Mouse (Mus musculus) hindbrain, embryonic 14.5 days (tissue): ENCODE results near the gene Dnaaf1. TPM values are rescaled to one million over a fixed set of nuclear protein-coding genes. Genes with fewer than 3 reads are reported as not detected.

Experiments
- ATAC-seq: fragments of 200-750 bp; cut with Nextera tagmentation; 2 replicates; pipeline ENCODE4 v1.8.0; 2017; ENCODE audit warnings: moderate number of reproducible peaks, mild to moderate bottlenecking, moderate TSS enrichment, moderate library complexity; ENCODE audit not compliant: low FRiP score
- DNase-seq: peaks from one replicate; pipeline ENCODE4 v3.0.0-alpha.2; 2015; ENCODE audit warnings: low spot score
- H3K27ac ChIP-seq: fragments of 300-500 bp; sonication (generic); 2 replicates; pipeline ENCODE4 v1.5.1; 2014; ENCODE audit warnings: mild to moderate bottlenecking, moderate library complexity
- H3K27me3 ChIP-seq: fragments of 300-500 bp; sonication (generic); 2 replicates; pipeline ENCODE4 v1.6.1; 2014; ENCODE audit warnings: mild to moderate bottlenecking, low read length, mixed read lengths; ENCODE audit not compliant: control insufficient read depth, insufficient read depth
- H3K36me3 ChIP-seq: fragments of 300-500 bp; sonication (generic); replicated peaks from 2 replicates; pipeline ENCODE4 v1.6.1; 2014; ENCODE audit not compliant: control insufficient read depth, insufficient read depth
- H3K4me1 ChIP-seq: fragments of 300-500 bp; sonication (generic); replicated peaks from 2 replicates; pipeline ENCODE4 v1.6.1; 2014; ENCODE audit warnings: antibody characterized with exemption, low read length, mixed read lengths; ENCODE audit not compliant: control insufficient read depth, insufficient read depth
- H3K4me2 ChIP-seq: fragments of 300-500 bp; sonication (generic); replicated peaks from 2 replicates; pipeline ENCODE4 v1.6.1; 2014; ENCODE audit warnings: mild to moderate bottlenecking, moderate library complexity
- H3K4me3 ChIP-seq: fragments of 300-500 bp; sonication (generic); replicated peaks from 2 replicates; pipeline ENCODE4 v1.5.1; 2014; ENCODE audit warnings: mild to moderate bottlenecking, low read length
- H3K9ac ChIP-seq: fragments of 300-500 bp; sonication (generic); 2 replicates; pipeline ENCODE4 v1.6.1; 2014
- H3K9me3 ChIP-seq: fragments of 300-500 bp; sonication (generic); 2 replicates; pipeline ENCODE4 v1.6.1; 2016; ENCODE audit warnings: low read length; ENCODE audit not compliant: control insufficient read depth
- WGBS: fragments of 180-500 bp; shearing (Covaris S2); extraction: QIAGEN DNeasy Blood & Tissue Kit; methylation state at CpG from one replicate; pipeline ENCODE4 v1.1.7; 2014; 5-methylcytosine and 5-hydroxymethylcytosine counted together
- polyA plus RNA-seq: library from polyadenylated mRNA; unstranded; fragments of >200 nt; fragmentation: Nextera tagmentation; extraction: Ambion mirVana; gene quantifications from 2 replicates; pipeline ENCODE4 v1.2.1, GENCODE M21; 2014

The Dnaaf1 gene
- polyA plus RNA-seq, 1 experiment from 2014 or later: 0.51 TPM

- no peak overlapping the region for H3K4me3 ChIP-seq
- no peak overlapping the region for H3K27ac ChIP-seq
- H3K36me3 ChIP-seq: no peaks in the 10 kb centered on the region
- no peaks in the 10 kb centered on the region for H3K4me1 ChIP-seq
- WGBS: 71% methylated on average over 7 of the region's 7 CpGs
- H3K27me3 ChIP-seq: no peaks in the 10 kb centered on the region
- H3K4me2 ChIP-seq: no peak overlapping the region
- no peak for DNase-seq
- H3K9ac ChIP-seq: no peak overlapping the region
- ATAC-seq: no peak
- no peaks in the 10 kb centered on the region for H3K9me3 ChIP-seq
Measured at GRCm38 (mm10) chr8:119616358-119616757, 41.3 kb downstream of the Dnaaf1 start.

DNA sequence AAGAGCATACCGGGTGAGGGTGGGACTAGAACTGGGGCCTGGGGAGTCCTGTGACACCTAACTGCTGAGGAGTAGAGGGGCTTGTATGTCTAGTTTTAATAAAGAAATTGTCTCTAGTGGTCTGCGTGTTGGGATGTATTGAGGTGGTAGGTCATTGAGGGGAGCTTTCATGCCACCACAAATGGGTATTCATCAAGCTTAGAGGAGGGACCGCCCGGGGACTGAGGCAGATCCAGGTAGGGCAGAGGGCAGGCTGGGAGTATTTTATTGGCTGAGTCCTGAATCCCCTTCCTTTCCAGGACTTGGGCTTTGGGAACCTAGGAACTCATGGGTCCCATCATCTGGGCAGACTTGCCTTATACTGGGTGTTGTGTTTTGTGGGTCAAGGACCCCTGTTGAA is 41.8 kb downstream of the Dnaaf1 start:
- H3K9ac ChIP-seq: no peak overlapping the region
- H3K4me2 ChIP-seq: no peak overlapping the region
- 88% methylated on average over 4 of the region's 4 CpGs for WGBS
- H3K27ac ChIP-seq: no peak overlapping the region
- DNase-seq (no peak), ATAC-seq (no peak)
- no peaks in the 10 kb centered on the region for H3K27me3 ChIP-seq
- H3K36me3 ChIP-seq: no peaks in the 10 kb centered on the region
- H3K4me3 ChIP-seq: no peak overlapping the region
- H3K9me3 ChIP-seq: no peaks in the 10 kb centered on the region
- no peaks in the 10 kb centered on the region for H3K4me1 ChIP-seq

DNA sequence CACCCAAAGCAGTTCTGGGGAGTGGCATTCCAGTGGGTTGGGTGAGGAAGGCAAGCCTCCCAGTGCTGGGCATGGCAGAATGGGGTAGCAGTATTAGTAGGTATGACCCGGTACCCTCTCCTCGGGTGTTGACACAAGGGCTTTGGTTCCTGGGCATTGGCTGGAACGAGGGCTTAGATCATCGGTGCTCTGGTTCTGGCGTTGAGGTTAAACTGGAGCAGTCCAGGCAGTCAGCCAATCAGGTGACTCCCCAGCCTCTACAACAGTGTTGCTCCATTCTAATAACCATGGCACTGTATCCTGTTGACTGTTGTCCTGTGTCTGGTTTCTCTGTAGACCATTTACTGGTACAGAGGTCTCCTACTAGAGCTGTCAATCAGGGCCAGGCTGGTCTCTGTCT is 42.6 kb downstream of the Dnaaf1 start:
- no peaks in the 10 kb centered on the region for H3K27me3 ChIP-seq
- no peaks in the 10 kb centered on the region for H3K4me1 ChIP-seq
- no peaks in the 10 kb centered on the region for H3K36me3 ChIP-seq
- no peak overlapping the region for H3K4me2 ChIP-seq
- 95% methylated on average over 5 of the region's 5 CpGs for WGBS
- H3K9me3 ChIP-seq: no peaks in the 10 kb centered on the region
- DNase-seq: no peak
- H3K27ac ChIP-seq: no peak overlapping the region
- H3K4me3 ChIP-seq: no peak overlapping the region
- ATAC-seq: no peak
- H3K9ac ChIP-seq: no peak overlapping the region

DNA sequence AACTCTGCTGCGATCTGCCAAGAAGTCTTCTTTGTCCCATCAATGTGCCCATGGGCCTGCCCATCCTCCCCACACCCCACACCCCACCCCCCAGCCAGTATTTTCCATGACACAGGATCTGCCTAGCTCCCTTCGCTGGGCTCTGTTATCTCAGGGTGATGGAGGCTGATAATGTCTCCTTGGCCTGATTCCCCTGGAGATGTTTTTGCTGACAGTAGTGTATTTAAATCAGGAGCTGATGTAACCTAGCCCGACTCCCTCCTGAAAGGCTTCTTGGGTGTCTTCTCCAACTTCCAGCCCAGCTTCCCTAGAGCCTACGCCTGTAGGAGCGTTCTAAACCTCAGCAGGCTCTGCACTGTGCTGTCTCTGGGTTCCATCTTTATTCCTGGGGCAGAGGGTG is 43.9 kb downstream of the Dnaaf1 start:
- Histone ChIP-seq H3K27ac (no peak overlapping the region), H3K4me2 (no peak overlapping the region), H3K27me3 (no peaks in the 10 kb centered on the region), H3K9me3 (no peaks in the 10 kb centered on the region), H3K4me1 (no peaks in the 10 kb centered on the region), H3K9ac (no peak overlapping the region), H3K4me3 (no peak overlapping the region), H3K36me3 (no peaks in the 10 kb centered on the region)
- ATAC-seq (no peak), DNase-seq (no peak)
- 73% methylated on average over 5 of the region's 5 CpGs for WGBS

DNA sequence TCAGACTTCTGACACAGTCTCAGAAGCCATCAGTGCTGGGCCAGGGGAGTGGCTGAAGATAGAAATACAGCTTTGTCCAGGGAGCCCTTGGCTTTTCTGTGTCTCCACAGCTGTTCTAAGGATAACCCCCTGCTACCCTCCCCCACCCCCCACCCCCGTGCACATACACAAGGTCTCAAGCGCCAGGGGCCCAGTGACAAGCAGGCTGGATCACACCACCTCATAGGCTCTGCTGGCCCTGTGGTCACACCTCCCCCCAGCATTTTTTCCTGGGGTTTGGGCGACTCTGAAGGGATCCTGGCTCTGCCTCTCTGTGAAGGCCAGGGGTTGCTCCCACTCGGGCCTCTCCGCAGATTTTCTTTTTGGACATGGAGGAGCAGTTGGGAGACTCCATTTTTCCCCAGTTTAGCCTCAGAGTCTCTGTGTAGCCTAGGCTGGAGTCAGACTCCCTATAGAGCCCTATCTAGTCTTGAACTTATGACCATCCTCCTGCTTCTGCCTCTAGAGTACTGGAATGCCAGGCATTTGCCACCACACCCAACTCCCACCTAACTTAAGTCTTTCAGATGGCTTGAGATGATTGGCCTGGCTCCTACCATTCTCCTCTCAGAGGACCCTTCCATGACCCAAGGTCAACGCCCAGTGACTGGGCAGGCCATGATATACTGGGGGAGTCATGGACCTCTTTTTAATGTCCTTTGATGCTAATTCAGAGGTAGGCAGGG is 45.2 kb downstream of the Dnaaf1 start:
- WGBS: 70% methylated on average over 6 of the region's 6 CpGs
- Histone ChIP-seq H3K4me1 (no peaks in the 10 kb centered on the region), H3K9ac (no peak overlapping the region), H3K27ac (no peak overlapping the region), H3K27me3 (no peaks in the 10 kb centered on the region), H3K4me3 (no peak overlapping the region), H3K9me3 (no peaks in the 10 kb centered on the region), H3K4me2 (no peak overlapping the region), H3K36me3 (no peaks in the 10 kb centered on the region)
- ATAC-seq: no peak
- no peak for DNase-seq

DNA sequence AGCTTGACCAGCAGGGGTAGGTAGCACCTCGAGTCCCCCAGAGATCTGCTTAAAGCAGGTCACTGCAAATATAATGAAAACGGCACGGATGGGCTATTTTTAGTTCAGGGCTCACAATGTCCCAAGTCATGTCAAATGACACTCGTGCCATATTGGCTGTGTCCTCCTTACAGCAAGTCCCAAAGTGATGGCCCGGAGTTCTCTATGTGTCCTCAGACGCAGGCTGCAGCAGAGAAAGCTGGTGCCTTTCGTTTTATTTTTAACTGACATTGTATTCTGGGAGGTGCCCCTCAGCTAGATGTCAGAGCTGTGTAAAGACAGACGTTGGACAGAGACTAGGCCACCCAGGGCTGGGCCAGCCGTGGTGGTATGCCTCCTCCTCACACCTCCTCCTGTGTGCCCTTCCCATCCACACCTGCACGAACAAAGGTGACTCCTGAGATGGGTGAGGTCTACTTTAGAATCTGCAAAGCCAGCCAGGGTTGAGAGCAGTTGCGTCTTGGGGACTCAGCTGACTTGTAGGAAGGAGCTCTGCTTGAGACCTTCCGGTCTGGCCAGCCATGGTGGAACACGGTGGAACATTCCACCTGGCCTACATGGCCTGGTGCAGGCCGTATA is 45.9 kb downstream of the Dnaaf1 start:
- Histone ChIP-seq H3K4me3 (no peak overlapping the region), H3K36me3 (no peaks in the 10 kb centered on the region), H3K4me1 (no peaks in the 10 kb centered on the region), H3K27me3 (no peaks in the 10 kb centered on the region), H3K4me2 (no peak overlapping the region), H3K9ac (no peak overlapping the region), H3K9me3 (no peaks in the 10 kb centered on the region), H3K27ac (no peak overlapping the region)
- ATAC-seq (no peak), DNase-seq (no peak)
- 90% methylated on average over 14 of the region's 14 CpGs for WGBS

GRCm38 (mm10) chr8:119622555-119622954 is 47.5 kb downstream of the Dnaaf1 start:
- H3K9me3 ChIP-seq: no peaks in the 10 kb centered on the region
- no peak overlapping the region for H3K9ac ChIP-seq
- H3K27me3 ChIP-seq: no peaks in the 10 kb centered on the region
- 62% methylated on average over 4 of the region's 4 CpGs for WGBS
- DNase-seq (no peak), ATAC-seq (no peak)
- H3K4me3 ChIP-seq: no peak overlapping the region
- no peak overlapping the region for H3K4me2 ChIP-seq
- H3K27ac ChIP-seq: no peak overlapping the region
- no peaks in the 10 kb centered on the region for H3K36me3 ChIP-seq
- no peaks in the 10 kb centered on the region for H3K4me1 ChIP-seq

DNA sequence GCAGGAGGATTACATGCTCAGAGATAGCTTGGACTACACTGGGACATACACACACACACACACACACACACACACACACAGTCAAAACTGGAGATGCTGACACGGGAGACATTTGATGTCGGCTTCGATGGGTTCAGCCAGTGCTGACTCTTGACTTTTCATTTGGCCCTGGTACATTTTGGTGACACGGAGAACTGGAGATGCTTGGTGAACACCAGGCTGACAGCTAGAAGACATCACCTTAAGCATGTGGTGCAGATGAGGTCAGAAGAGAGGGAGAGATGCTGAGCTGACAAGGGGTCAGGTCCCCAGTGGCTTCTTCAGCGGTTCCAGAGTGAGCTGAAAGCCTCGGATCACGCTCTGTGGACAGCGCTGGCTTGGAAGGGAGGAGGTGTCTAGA is 48.0 kb downstream of the Dnaaf1 start:
- DNase-seq (no peak), ATAC-seq (no peak)
- H3K9me3 ChIP-seq: no peaks in the 10 kb centered on the region
- H3K4me1 ChIP-seq: no peaks in the 10 kb centered on the region
- H3K9ac ChIP-seq: no peak overlapping the region
- H3K27me3 ChIP-seq: no peaks in the 10 kb centered on the region
- WGBS: 82% methylated on average over 8 of the region's 8 CpGs
- H3K36me3 ChIP-seq: no peaks in the 10 kb centered on the region
- H3K4me2 ChIP-seq: no peak overlapping the region
- no peak overlapping the region for H3K4me3 ChIP-seq
- H3K27ac ChIP-seq: no peak overlapping the region

DNA sequence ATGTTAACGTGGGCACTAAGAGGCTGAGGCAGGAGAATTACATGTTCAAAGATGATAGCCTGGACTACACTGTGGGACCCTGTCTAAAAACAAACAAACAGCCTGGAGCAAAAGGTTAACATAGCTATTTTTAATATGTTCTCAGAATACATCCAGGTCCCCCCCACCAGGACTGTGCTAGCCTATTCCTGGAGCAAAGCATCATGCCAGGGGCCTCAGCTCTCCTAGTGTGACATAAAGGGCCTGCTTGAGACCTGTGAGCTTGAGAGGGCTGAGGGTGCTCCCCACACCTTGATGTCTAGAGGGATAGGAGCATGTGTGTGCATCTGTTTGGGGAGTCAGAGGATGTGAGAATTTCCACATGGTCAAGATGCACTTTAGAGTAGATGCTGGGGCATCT is 48.7 kb downstream of the Dnaaf1 start:
- no peak overlapping the region for H3K9ac ChIP-seq
- no peaks in the 10 kb centered on the region for H3K9me3 ChIP-seq
- H3K36me3 ChIP-seq: no peaks in the 10 kb centered on the region
- no peak overlapping the region for H3K27ac ChIP-seq
- no peak overlapping the region for H3K4me3 ChIP-seq
- no peaks in the 10 kb centered on the region for H3K27me3 ChIP-seq
- no peak for DNase-seq
- no peak overlapping the region for H3K4me2 ChIP-seq
- H3K4me1 ChIP-seq: no peaks in the 10 kb centered on the region
- no peak for ATAC-seq
- WGBS: 91% methylated on average over 1 of the region's 1 CpGs
